Mouse (Mus musculus) thymus, adult 18-20 months (tissue): ENCODE measurements around the gene Ccdc190.

ENCODE experiments used
- DNase-seq, 2 experiments: peaks; one replicate each; pipeline ENCODE4 v3.0.0; 2022; ENCODE audit warnings: mixed read lengths in 2 of 2

Ccdc190 gene

GRCm38 (mm10) chr1:169934005-169934725, 5.7 kb downstream of the Ccdc190 start:
- no peak for DNase-seq

- DNase-seq: no peak
These were observed 10.9 kb downstream of the Ccdc190 start for GRCm38 (mm10) chr1:169939345-169939744.

- no peak for DNase-seq
These were observed 17.6 kb downstream of the Ccdc190 start for GRCm38 (mm10) chr1:169946004-169946403.

GRCm38 (mm10) chr1:169947654-169948053, 19.2 kb downstream of the Ccdc190 start:
- no peak for DNase-seq

GRCm38 (mm10) chr1:169948280-169948679, 19.8 kb downstream of the Ccdc190 start:
- no peak for DNase-seq

- DNase-seq: no peak
These were observed 20.4 kb downstream of the Ccdc190 start for GRCm38 (mm10) chr1:169948866-169949265.

- DNase-seq: no peak
These were observed 21.5 kb downstream of the Ccdc190 start for GRCm38 (mm10) chr1:169949981-169950380.

GRCm38 (mm10) chr1:169950651-169951050, 22.2 kb downstream of the Ccdc190 start:
- DNase-seq: no peak

GRCm38 (mm10) chr1:169951561-169951960, 23.1 kb downstream of the Ccdc190 start:
- DNase-seq: no peak

- no peak for DNase-seq
These were observed 24.2 kb downstream of the Ccdc190 start for GRCm38 (mm10) chr1:169952636-169953035.

- DNase-seq: no peak
These were observed 24.7 kb downstream of the Ccdc190 start for GRCm38 (mm10) chr1:169953106-169953505.

- peak; percentile 98 for DNase-seq
These were observed 40.5 kb downstream of the Ccdc190 start, which contains the start of gene Hsd17b7 for GRCm38 (mm10) chr1:169968792-169969515. Hsd17b7 (minus strand) TSS chr1:169969241.

GRCm38 (mm10) chr1:169969516-169969886, 41.1 kb downstream of the Ccdc190 start:
- no peak for DNase-seq

- no peak for DNase-seq
These were observed 42.5 kb downstream of the Ccdc190 start for GRCm38 (mm10) chr1:169970936-169971335.

- no peak for DNase-seq
These were observed 43.5 kb downstream of the Ccdc190 start for GRCm38 (mm10) chr1:169971998-169972397.

- DNase-seq: no peak
These were observed 49.2 kb downstream of the Ccdc190 start for GRCm38 (mm10) chr1:169977621-169978020.
